Mouse (Mus musculus) forelimb bud, embryonic 11.5 days (tissue): ENCODE data around the gene Tmem255b.

Experiments used
- DNase-seq: peaks from one replicate; pipeline ENCODE4 v3.0.0-alpha.2; 2012; ENCODE audit warnings: low read depth, low spot score

The Tmem255b gene

GRCm38 (mm10) chr8:13434889-13435288 is at the start of gene Tmem255b:
Tmem255b (plus strand) TSS chr8:13435189.
- no peak for DNase-seq

GRCm38 (mm10) chr8:13386366-13386765 is 48.6 kb upstream of the Tmem255b start:
- DNase-seq: no peak

- no peak for DNase-seq
Observed at GRCm38 (mm10) chr8:13387728-13388127, 47.3 kb upstream of the Tmem255b start.

GRCm38 (mm10) chr8:13388744-13389143 is 46.2 kb upstream of the Tmem255b start:
- DNase-seq: no peak

- DNase-seq: no peak
Observed at GRCm38 (mm10) chr8:13393869-13394268, 41.1 kb upstream of the Tmem255b start.

GRCm38 (mm10) chr8:13396725-13397124 is 38.3 kb upstream of the Tmem255b start, which contains the start of gene Atp4b:
Atp4b (minus strand) TSS chr8:13396825.
- DNase-seq: no peak

DNA sequence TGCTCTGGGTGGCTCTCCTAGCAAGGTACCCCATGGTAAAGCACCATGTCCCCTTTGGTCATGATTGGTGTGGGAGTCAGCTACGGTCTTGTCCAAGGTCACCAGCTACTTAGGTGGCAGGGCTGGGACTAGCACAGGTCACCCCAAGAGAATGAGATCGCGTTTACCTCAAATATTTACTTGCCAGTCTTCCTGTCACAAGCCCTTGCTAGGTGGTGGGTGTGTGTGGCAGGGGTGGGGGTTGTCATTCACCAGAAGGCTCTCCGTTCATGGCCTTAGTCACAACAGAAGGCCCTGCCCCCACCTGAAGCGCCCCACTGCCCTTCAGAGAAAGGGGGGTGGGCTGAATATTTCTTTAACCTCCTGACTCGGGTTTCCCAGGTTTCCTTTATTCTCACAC is 31.5 kb upstream of the Tmem255b start:
- no peak for DNase-seq

- no peak for DNase-seq
Observed at GRCm38 (mm10) chr8:13404666-13405131, 30.3 kb upstream of the Tmem255b start, which contains the start of gene Grk1. Grk1 (plus strand) TSS chr8:13405081.

DNA sequence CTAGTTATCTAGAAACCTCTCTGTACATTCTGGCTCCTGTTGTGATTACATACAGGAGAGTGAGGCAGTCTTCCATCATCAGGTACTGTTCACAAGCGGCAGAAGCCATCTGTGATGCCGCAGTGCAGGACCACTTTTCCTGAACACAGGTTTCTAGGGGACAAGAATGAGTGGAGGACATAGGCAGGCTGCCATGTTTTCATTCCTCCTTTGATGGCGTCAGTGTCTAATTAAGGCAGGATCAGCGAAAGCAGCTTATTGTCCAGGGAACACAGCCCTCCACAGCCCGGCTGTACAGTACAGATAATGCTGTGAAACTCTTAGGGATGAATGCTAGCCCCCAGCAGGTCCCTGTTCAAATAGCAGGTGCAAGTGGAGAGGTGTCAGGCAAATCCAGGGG is 29.0 kb upstream of the Tmem255b start:
- no peak for DNase-seq

- peak; percentile 68 for DNase-seq
Observed at GRCm38 (mm10) chr8:13411597-13411996, 23.4 kb upstream of the Tmem255b start.

GRCm38 (mm10) chr8:13412891-13413558 is 22.0 kb upstream of the Tmem255b start:
- peak; percentile 52 for DNase-seq

DNA sequence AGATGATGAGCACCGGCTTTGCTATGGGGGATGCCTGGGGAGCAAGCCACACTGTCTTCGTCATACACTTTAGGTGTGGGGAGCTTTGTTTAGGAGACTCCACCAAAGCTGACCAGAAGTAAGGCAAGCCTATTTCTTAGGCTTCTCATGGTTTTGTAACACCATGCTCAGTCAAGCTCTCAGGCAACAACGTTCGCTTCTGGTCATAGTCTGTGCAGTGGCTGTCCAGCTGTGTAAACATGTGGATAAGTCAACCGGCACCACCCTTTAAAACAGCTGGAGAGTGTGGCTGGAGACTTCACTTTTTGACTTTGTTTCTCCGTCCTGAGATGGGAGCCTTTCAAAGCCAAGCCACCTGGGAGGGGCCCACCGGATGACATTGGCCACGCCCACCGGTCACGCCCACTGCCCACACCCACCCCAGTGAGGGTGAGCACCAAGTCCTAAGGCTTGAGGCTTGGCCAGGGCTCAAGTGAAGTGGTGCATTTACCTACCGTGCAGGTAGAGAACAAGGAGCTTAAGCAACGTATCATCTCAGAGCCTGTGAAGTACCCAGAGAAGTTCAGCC is 21.1 kb upstream of the Tmem255b start:
- DNase-seq: no peak

- DNase-seq: no peak
Observed at GRCm38 (mm10) chr8:13415879-13416278, 19.1 kb upstream of the Tmem255b start.

DNA sequence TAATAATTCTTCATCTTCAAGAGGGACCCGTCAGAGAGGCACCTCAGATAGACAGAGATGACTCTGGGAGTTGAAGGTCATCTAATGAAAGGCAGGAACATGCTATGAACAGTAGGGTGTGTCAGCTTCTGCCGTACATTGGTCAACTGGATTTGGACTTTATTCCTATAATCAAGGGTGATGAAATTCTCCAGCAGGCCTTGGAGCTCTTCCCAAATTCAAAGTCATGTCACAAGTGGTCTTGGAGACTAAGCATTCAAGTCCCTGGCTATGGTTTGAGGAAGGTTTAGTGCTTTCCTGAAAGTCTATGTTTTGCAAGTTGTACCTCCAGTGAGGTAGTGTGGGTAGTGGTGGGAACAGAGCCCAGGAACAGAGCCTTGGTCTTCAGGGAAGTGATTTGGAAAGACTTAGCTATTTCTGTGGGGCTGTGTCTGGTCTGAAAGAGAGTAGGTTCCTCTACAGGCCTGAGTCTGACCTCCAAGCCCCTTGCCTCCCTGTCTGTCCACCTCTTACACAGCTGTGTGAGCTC is 15.8 kb upstream of the Tmem255b start:
- no peak for DNase-seq

DNA sequence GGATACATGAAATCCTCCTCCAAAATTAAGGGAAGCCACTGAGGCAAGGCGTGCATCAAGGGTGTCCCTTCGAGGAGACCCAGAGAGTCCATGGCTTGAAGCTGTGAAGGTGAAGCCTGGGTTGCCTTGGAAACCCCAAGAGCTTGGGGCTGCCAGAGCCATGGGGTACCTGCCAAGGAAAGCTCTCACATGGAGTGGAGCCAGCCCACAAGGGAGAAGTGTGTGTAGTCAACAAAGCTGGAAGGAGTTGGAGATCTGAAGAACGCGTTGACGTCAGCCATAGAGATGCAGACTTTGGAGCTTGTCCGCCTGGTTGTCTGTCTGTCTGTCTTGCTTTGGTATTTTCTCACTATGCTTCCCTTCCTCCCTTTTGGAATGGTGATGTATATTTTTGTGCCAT is 14.0 kb upstream of the Tmem255b start:
- DNase-seq: no peak

- DNase-seq: no peak
Observed at GRCm38 (mm10) chr8:13427351-13427750, 7.6 kb upstream of the Tmem255b start.

DNA sequence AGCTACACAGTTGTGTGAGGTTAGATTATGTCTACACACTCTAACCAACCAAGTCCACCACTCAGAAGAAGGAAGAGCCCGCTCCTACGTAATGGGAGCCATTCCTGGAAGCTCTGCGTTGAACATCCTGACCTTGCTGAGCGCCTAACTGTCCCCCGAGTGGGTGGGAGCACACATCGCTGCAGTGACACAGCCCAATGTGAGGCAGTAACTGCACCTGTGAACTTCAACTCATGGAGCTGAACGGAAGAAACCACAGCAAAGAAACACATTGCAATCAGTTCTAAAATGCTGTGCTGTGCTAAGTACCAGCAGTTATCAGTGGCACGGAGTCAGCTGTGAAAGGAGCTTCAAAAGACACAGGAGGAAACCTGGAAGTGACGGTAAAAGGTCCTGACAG is 6.8 kb upstream of the Tmem255b start:
- no peak for DNase-seq

DNA sequence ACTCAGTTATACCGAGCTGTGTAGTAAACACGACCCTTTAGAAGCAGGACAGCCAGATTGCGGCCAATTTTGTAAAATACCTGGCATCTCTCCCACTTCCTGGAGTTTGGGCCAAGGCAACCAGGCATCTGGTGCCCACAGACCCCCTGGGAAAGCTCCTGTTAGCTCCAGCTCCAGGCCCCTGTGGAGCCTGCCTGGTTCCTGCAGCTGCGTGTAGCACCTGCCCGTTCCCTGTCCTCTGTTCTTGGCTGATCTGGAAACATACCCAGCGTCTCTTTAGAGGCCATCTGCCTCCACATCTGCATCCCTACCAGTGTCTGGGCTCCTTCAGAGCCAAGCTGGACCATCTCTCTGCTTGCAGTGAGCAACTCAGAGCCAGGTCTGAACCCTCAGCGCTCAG is 4.6 kb upstream of the Tmem255b start:
- no peak for DNase-seq

DNA sequence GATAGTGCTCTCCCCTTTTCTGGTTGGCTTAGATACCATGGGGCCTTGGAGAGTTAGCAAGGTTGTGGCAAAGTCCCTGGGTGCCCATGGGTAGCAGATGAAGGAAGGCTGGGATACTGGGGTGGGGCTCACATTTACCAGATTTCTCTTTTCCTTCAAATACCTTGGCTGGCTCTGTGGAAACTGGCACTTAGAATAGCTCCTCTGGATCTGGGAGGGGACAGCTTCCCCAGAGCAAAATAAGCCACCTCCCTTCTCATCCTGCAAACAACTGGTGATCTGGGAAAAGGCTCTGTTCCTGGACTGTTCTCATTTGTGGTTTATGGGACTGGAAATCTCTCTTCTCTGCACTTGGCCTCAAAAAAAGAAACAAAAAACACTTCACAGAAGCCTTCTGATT is 4.1 kb upstream of the Tmem255b start:
- DNase-seq: no peak

DNA sequence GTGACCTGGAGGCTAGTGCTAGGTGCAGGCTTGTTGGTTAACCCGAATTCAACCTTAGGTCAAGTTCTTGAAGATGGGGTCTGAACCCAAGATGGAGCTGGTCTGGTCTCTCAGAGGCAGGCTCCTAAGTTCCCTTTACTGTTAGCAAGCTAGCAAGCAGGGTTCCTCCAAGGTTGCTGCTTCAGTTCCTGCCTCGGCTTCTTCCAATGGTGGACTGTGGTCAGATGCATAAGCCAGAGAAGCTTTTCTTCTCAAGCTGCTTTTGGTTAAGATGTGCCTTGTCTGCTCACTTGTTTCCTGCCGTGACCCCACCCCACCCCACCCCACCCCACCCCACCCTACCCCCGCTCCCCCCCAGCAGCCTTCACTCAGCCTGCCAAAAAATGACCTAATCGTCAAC is 1.9 kb upstream of the Tmem255b start:
- no peak for DNase-seq

DNA sequence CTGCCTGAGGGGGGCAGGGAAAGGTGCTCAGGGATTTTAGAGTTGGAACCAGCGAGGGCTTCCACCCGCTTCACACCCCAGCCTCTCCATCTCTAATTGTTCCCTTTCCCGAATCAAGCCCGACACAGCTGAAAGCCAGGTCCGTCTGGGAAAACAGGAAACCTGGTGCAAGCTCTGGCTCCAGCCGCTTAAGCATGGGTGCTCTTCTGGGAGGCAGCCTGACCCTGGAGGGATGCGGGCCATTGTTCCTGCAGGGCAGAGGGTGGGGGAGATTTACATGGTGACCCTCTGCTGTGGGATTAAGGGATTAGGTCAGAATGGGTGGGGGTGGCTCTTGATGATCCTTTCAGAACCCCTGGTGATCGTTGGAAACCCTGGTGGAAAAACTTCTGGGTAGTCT is 1.1 kb downstream of the Tmem255b start:
- no peak for DNase-seq

DNA sequence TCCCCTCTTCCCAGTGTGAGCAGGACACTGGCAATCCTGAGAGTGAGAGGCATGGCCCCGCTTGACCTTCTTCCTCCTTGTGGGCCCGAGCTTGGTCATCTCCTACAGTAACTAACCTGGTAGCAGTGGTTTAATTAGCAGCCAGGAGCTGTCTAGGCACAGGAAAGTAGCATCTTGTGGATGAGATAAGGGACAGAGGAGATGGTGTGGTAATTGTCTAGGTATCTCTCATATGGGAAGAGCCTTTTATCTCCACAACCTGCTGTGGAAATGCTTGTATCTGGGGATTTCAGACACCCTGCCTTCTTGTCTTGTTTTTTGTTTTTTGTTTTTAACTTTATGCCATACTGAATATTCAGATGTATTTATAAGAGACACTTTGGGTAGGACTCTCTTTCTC is 2.5 kb downstream of the Tmem255b start:
- no peak for DNase-seq

DNA sequence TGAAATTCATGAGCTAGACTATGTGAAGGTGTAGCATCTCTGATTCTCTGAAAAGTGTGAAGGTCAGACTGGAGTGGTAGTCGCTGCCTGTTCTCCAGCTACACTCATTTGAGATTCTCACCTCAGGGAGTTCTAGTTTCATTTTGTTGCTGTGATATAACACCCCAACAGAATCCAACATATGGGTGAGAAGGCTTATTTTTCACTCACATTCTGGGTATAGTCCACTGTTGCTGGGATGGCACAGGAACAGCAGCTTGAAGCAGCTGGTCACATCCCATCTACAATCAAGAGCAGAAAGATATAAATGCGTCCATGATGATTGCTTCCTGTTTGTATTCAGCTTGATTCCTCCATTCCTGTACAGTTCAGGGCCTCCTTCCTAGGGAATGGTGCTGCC is 7.2 kb downstream of the Tmem255b start:
- DNase-seq: no peak
